In the genomic region with DNA sequence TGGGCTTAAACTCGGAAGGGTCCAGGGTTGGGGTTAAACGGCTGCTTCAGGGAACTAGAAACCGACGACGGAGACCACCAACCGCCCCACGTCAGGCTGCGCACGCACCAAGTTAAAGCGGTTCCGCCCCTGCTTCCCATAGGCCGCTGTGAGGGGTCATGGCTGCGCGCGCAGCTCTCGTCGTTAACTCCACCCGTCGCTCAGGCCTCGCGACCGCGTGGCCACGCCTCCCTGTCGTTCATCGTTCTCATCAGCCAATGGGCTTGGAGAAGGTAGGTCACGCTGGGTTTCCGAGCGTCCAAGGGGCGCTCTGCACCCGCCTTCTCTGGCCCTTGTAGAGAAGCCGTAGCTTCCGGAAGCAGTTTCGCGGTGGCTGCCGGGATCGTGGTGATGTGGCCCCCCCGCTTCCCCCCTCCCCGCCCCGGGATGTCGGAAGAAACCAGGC, we compare ENCODE assay signal across 7 mouse cellular contexts. TPM values are rescaled to one million over a fixed set of nuclear protein-coding genes. Genes with fewer than 3 reads are reported as not detected.
A peak's percentile ranks its signal among the peaks of the same experiment; 100 is the strongest.
DNase-seq lines count a peak whose midpoint lies in the region; ATAC-seq and TF ChIP-seq lines count a peak whose summit lies in the region.

A gene (minus strand): TSS at position 153 of the 445 bp plus-strand sequence.

- peak within 1 kb of the TSS; percentile 93 for H3K27ac ChIP-seq in embryonic facial prominence, embryonic 10.5 days (replicated peaks)
- peak within 1 kb of the TSS; percentile 73 for H3K27ac ChIP-seq in intestine, postnatal 0 days (ENCODE audit: low read depth, low read length)
- peak within 1 kb of the TSS; percentile 75 for H3K27ac ChIP-seq in midbrain, embryonic 12.5 days (replicated peaks)
- H3K27ac ChIP-seq in small intestine, adult 2 months (ENCODE audit: insufficient read depth, low read depth, low read length) = peak within 1 kb of the TSS; percentile 14

- DNase-seq in adrenal gland, postnatal 10 days = peak; percentile 99
- DNase-seq in embryonic facial prominence, embryonic 10.5 days (ENCODE audit: low spot score) = peak; percentile 100
- DNase-seq in gonadal fat pad, adult 2 months (ENCODE audit: low read depth) = peak; percentile 90
- DNase-seq in left cerebral cortex, postnatal 4 days = peak; percentile 100

- peak; percentile 76 for TF ChIP-seq POLR2A in small intestine, adult 2 months (IDR thresholded peaks at IDR 0.05; ENCODE audit: low read depth, low read length)

- H3K27me3 ChIP-seq in embryonic facial prominence, embryonic 10.5 days (replicated peaks; ENCODE audit: low read depth, poor library complexity, severe bottlenecking) = no peaks in the 10 kb centered on the region
- H3K27me3 ChIP-seq in intestine, postnatal 0 days (replicated peaks; ENCODE audit: control insufficient read depth, insufficient read depth, low read length) = no peaks in the 10 kb centered on the region
- H3K27me3 ChIP-seq in midbrain, embryonic 12.5 days = no peaks in the 10 kb centered on the region
- no peaks in the 10 kb centered on the region for H3K27me3 ChIP-seq in small intestine, adult 2 months (ENCODE audit: control insufficient read depth, insufficient read depth, low read length)

- WGBS in embryonic facial prominence, embryonic 10.5 days = under 1% methylated on average over 41 of the region's 41 CpGs
- under 1% methylated on average over 39 of the region's 41 CpGs for WGBS in intestine, postnatal 0 days
- WGBS in midbrain, embryonic 12.5 days = under 1% methylated on average over 40 of the region's 41 CpGs
- under 1% methylated on average over 41 of the region's 41 CpGs for WGBS in small intestine, adult 2 months

- no peaks in the 10 kb centered on the region for H3K9me3 ChIP-seq in embryonic facial prominence, embryonic 10.5 days
- no peaks in the 10 kb centered on the region for H3K9me3 ChIP-seq in intestine, postnatal 0 days (ENCODE audit: control insufficient read depth)
- H3K9me3 ChIP-seq in midbrain, embryonic 12.5 days = no peaks in the 10 kb centered on the region

- ATAC-seq in intestine, postnatal 0 days = peak; percentile 99
- ATAC-seq in midbrain, embryonic 12.5 days (ENCODE audit: low FRiP score, low read depth) = peak; percentile 99

- peak within 1 kb of the TSS; percentile 94 for H3K9ac ChIP-seq in intestine, postnatal 0 days (ENCODE audit: low read depth, low read length)
- peak within 1 kb of the TSS; percentile 91 for H3K9ac ChIP-seq in midbrain, embryonic 12.5 days (replicated peaks)

- H3K36me3 ChIP-seq in embryonic facial prominence, embryonic 10.5 days (replicated peaks) = peaks cover 36% of the 10 kb centered on the region
- peaks cover 20% of the 10 kb centered on the region for H3K36me3 ChIP-seq in intestine, postnatal 0 days (ENCODE audit: control insufficient read depth, insufficient read depth)
- peaks cover 32% of the 10 kb centered on the region for H3K36me3 ChIP-seq in midbrain, embryonic 12.5 days
- H3K36me3 ChIP-seq in small intestine, adult 2 months (ENCODE audit: control insufficient read depth, insufficient read depth, low read length) = peaks cover 12% of the 10 kb centered on the region

- TF ChIP-seq CTCF in intestine, postnatal 0 days (IDR thresholded peaks at IDR 0.05; ENCODE audit: low read depth) = no peak
- TF ChIP-seq CTCF in small intestine, adult 2 months (IDR thresholded peaks at IDR 0.05; ENCODE audit: extremely low read depth, insufficient read length, insufficient replicate concordance, low read depth, low read length) = no peak

- H3K4me3 ChIP-seq in embryonic facial prominence, embryonic 10.5 days = peak within 1 kb of the TSS; percentile 92
- H3K4me3 ChIP-seq in intestine, postnatal 0 days (ENCODE audit: low read depth, low read length) = peak within 1 kb of the TSS; percentile 80
- H3K4me3 ChIP-seq in midbrain, embryonic 12.5 days = peak within 1 kb of the TSS; percentile 86
- peak within 1 kb of the TSS; percentile 86 for H3K4me3 ChIP-seq in small intestine, adult 2 months (ENCODE audit: low read depth, low read length)

- intact Hi-C loops in left cerebral cortex, postnatal 4 days (cut with DNase I) = no loop called here

- H3K4me1 ChIP-seq in embryonic facial prominence, embryonic 10.5 days = peaks cover 22% of the 10 kb centered on the region
- no peaks in the 10 kb centered on the region for H3K4me1 ChIP-seq in intestine, postnatal 0 days (replicated peaks; ENCODE audit: control insufficient read depth, insufficient read depth, low read length)
- H3K4me1 ChIP-seq in midbrain, embryonic 12.5 days = peaks cover 20% of the 10 kb centered on the region
- peaks cover 5% of the 10 kb centered on the region for H3K4me1 ChIP-seq in small intestine, adult 2 months (ENCODE audit: control insufficient read depth, insufficient read depth, insufficient read length, low read length)

- peak within 1 kb of the TSS; percentile 83 for H3K4me2 ChIP-seq in intestine, postnatal 0 days (replicated peaks; ENCODE audit: low read depth)
- H3K4me2 ChIP-seq in midbrain, embryonic 12.5 days (replicated peaks) = peak within 1 kb of the TSS; percentile 98

RNA-seq across cellular contexts. Expression of the gene that starts here (rescaled TPM):
- total RNA-seq in adrenal gland, postnatal 10 days (2021) = 100 to 1,000 TPM; 248 to 255 TPM
- polyA plus RNA-seq in embryonic facial prominence, embryonic 10.5 days (2016; fragmentation: Nextera tagmentation; extraction: Ambion mirVana) = 522 and 535 TPM in 2 replicates
- 293 and 333 TPM in 2 replicates for polyA plus RNA-seq in gonadal fat pad, adult 2 months (2012; rRNA removed)
- polyA plus RNA-seq in intestine, postnatal 0 days (2015; fragmentation: Nextera tagmentation; extraction: Ambion mirVana) = 255 and 271 TPM in 2 replicates
- total RNA-seq in left cerebral cortex, postnatal 4 days (2021) = 100 to 1,000 TPM; 228 to 230 TPM
- polyA plus RNA-seq in midbrain, embryonic 12.5 days (2016; fragmentation: Nextera tagmentation; extraction: Ambion mirVana) = 368 and 371 TPM in 2 replicates
- 44.8 and 65.3 TPM in 2 replicates for polyA plus RNA-seq in small intestine, adult 2 months (2012; rRNA removed)

Comparison
In these comparisons a context has a peak if more than half of its experiments do, and no peak if none do; other contexts are left out.
1. Peak in every context shown above with its lines: DNase-seq, ATAC-seq, H3K4me3 ChIP-seq and H3K27ac ChIP-seq.
2. H3K27ac ChIP-seq: peak in every context shown above with its lines; median percentile 93 in embryonic facial prominence, embryonic 10.5 days; 75 in midbrain, embryonic 12.5 days; 73 in intestine, postnatal 0 days; 14 in small intestine, adult 2 months.